Mouse (Mus musculus) inflammation-experienced regulatory T-cells, adult 6 months (primary cell): ENCODE results near the gene Gm20547. TPM values are rescaled to one million over a fixed set of nuclear protein-coding genes. Genes with fewer than 3 reads are reported as not detected.
A peak's percentile ranks its signal among the peaks of the same experiment; 100 is the strongest.
"Not testable (repeated sequence)": the region's sequence is repeated elsewhere in the genome, so short reads cannot be mapped to it uniquely, and the experiment has no call there.

Experiments
- ATAC-seq: one replicate; pipeline ENCODE4 v1.8.0; 2017
- polyA plus RNA-seq, 3 experiments: library from polyadenylated mRNA; unstranded; fragments of 100-300 nt; shearing (Covaris generic); gene quantifications; one replicate each; pipeline ENCODE4 v1.2.1; 2017

Gene Gm20547
- under 1 TPM in 1 of 3 experiments, not detected in 2; 0.26 TPM for polyA plus RNA-seq

DNA sequence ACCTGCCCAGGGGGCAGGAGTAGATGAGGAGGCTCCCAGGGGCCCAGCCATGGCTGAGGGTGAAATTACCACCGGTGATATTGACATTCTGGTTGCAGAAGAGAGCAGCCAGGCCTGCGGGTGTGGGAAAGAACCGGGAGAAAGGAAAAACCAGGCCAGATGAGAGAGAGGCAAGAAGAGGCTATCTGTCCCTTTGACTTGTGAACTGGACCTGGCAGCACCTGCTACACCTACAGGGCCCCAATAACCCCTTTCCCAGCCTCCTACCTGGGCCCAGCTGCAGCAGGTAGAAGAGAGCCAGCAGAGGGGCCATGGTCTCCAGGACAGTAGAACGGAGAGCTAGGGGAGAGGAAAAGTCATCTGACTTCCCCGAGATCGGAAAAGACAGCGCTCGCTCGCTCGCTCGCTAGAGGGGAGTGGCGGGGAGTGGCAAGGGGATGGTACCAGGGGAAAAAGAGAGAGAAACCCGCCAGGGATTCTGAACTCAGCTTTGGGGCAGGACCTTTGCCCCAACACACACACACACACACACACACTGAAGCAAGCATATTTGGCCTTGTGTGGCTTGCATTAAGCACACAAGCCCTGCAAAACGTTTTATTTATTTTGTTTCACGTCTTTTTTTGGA, at the start of gene Gm20547:
Gene Gm20547 (minus strand): TSS at position 360 of the 628 bp plus-strand sequence.
- no peak for ATAC-seq

DNA sequence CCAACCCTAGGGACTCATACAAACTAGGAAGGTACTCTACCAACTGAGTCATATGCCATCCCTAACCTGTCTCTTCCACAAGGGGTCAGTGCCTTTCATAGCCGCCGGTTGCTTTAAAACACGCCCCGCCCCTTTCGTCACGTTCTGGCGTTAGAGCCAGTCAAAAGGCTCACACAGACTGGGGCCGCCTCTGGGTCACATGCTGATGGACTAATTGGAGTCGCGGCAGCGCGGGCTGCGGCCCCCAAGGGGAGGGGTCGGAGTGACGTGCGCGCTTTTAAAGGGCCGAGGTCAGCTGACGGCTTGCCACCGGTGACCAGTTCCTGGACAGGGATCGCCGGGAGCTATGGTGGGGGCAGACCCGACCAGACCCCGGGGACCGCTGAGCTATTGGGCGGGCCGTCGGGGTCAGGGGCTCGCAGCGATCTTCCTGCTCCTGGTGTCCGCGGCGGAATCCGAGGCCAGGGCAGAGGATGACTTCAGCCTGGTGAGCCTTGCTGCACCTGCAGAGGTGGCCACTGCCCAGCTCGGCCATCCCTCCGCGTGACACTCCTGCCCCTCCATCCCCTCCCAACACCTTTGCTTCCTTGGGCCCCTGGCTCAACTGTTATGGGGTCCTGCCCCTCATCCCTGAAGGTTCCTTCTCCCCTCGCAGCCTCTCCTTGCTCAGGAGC, 49.4 kb upstream of the Gm20547 start, which contains the start of gene Neu1:
Gene Neu1 (plus strand): TSS at position 193 of the 674 bp plus-strand sequence.
- peak; percentile 99 for ATAC-seq

DNA sequence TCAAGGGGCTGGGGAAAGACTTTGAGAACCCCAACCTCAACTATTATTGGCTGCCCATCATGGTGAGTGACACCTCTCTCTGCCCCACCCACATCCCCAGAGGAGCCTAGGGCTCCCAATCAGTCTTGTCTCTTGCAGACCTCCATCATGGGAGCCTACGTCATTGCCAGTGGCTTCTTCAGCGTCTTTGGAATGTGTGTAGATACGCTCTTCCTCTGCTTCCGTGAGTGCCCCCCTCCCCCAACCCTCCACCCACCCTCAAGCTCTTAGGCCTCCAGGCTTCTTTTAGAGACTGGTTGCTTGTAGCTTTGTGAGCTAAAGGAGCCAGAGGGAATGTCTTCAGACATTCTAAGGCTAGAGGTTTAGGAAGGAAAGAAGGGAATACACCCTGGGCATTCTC, 47.0 kb upstream of the Gm20547 start:
- ATAC-seq: no peak

DNA sequence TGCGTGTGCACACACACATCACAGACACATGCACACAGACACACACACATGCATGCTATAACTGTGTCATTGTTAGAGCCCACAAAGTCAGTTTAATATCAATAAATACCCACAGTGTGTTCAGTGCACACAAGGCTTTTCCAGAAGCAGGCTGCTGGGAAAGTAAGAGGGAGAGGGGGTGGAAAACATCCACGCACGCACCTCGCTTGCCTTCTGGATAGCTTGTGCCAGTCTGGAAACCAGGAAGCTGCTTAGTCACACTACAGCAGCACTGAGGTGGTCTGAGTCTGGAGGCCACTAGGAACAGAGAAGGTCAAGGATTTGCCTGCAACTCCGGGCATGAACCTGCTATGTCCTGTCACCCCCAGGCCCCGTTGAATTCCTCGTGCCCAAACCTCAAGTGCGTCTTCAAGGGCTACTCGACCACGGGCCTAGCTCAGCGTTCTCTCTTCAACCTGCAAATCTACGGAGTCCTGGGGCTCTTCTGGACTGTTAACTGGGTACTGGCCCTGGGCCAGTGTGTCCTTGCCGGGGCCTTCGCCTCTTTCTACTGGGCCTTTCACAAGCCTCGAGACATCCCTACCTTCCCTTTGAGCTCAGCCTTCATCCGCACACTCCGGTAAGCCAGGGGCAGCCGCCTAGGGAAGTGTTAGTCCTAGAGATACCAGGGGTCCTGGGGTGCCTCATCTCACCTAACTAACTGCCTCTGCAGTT, 45.6 kb upstream of the Gm20547 start:
- no peak for ATAC-seq

DNA sequence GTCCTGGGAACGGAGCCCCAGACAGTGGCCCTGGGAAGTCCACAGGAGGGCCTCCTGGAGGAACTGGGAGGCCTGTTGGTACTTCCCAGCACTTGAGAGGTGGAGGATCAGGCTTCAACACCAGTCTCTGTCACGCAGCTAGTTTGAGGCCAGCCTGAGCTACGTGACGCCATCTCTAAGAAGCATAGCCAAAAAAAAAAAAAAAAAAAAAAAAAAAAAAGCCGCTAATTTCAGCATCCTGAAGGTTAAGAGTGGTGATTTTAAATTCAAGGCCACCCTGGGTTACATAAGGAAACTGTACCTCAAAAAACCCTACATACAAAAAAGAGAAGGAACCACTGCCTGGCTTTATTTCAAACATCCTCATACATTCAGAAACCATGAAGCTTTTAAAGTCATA, 42.4 kb upstream of the Gm20547 start:
- ATAC-seq: no peak

DNA sequence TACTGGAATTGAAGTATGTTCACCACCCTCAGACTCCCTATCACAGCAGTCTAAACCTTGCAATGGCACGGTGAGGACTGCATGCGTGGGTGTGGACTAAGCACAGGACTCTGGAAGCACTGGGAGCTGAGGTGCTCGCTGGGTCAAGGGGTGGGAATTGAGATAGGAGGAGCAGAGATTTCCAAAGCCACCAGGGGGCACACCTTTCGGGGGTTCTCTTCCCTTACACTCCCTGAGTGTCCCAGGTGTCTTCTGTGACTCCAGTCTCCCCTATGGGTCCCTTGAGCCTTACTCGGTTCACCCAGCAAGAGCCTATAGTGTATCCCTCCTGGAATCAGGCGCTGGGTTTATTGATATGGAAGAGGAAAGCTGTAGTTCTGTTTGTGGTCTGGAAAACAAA, 41.1 kb upstream of the Gm20547 start:
- no peak for ATAC-seq

DNA sequence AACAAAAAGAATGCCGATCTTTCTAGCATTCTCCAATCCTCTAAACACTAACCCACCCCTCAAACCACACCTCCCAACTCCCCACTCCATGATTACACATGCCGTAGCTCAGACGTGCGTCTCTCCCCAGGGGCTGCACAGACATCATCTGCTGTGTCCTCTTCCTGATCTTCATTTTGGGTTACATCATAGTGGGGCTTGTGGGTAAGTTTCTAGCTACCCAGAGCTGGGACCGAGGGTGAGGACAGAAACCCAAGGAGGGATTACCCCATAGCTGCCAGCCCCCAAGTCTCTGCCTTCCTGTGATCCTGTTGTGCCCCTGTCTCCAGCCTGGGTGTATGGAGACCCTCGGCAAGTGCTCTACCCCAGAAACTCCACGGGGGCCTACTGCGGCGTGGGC, 35.3 kb upstream of the Gm20547 start:
- no peak for ATAC-seq

DNA sequence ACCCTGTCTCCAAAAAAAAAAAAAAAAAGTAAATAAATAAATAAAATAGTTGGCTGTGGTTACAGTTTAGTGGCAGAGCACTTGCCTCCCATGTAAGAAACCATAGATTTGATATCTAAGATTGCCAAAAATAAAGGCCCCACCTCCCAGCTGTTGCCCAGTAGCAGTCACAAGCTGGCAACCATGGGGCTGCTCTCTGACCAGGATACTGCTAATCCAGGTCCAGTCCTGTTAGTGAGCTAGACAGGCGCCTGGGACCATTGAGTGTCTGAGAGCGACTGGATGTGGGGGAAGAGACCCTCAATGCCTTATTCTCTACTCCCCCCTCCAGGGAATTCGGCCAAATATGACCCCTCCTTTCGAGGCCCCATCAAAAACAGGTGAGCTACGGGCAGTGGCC, 34.5 kb upstream of the Gm20547 start:
- ATAC-seq: no peak

DNA sequence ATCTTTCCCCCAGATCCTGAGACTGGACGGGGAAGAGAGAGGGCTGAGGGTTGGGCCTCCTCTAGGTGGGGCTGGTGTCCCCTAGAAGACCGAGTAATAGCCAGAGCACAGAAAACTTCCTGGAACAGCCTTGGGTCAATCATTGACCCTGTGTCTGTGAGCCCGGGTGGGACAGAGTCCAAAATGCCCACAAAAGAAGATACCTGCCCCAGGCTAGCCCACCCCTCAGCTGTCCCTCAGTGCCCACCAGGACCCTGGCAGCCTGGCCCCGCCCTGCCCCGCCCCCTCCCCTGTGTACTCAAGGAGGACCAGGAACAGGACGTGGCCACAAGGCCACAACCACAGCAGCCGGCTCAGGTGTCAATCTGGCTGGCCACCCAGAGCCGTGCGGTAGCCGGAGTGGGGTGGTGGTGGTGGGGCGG, 33.6 kb upstream of the Gm20547 start:
- ATAC-seq: no peak

DNA sequence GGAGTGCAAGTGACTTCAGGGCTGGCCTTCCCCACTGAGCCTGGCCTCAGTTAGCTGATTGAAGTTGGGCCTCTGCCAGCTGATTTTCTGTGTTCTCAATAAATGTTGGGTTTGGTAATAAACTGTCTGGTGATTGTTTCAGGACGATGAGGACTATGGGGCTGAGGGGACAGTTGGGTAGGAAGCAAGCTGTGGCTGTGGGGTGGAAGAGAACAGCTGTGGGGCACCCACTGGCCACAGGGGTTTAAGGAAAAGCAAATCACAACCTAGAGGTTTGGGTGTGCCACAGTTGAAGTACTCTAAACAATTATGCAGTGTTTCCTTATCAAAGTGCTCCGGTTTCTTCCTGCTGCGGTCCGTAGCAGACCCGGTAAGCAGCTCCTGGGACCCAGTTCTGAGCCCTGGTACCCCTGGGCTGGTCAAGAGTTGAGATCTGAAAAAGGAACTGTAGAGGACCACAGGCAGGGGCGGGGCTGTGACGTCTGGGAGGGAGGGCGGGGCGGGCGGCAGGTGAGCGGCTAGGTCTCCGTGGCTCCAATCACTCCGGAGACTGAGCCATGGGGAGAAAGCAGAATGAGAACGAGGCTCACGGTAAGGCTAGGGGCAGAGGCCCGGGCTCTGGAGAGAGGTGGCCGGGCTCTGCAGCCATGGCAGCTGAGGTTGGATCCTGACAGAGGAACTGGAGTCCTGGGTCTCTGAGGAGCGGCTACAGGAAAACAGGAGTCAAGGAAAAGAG, 32.3 kb upstream of the Gm20547 start, which contains the start of gene Slc44a4:
Gene Slc44a4 (plus strand): TSS at position 537 of the 736 bp plus-strand sequence.
- no peak for ATAC-seq

DNA sequence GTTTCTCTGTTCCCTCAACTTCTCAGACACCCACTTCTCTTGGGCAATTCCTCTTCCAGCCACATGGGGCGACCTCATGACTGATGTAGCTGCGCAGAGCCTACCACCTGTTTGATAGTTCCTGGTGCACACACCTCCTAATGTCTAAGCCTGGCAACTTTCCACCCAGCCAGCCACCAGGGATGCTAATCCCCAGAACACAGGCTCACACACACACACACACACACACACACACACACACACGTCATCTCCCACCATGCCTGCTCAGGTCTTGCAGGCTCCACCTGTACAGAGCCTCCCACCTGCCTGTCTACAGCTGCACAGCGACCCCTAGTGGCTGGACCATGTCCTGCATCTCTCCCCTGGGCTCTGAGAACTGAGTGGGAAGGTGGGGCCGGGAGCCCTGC, 30.1 kb upstream of the Gm20547 start:
- ATAC-seq: peak; percentile 93

DNA sequence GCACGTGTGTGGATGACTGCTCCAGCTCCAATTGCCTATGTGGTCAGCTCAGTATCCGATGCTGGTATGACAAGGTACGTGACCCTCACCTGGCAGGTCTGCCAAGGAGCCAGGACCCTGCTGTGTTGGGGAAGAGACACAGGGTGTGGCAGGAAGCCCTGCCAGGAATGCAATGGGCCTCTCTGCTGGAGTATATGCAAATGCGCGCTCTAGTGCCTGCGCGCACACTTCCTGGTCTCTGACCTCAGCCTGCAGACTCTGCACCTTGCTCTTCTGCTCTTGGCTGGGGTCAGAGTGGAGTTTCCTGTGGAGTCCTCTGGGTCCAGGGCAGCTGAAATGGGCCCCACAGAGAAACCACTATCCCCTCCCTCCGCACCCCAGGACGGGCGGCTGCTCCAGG, 29.1 kb upstream of the Gm20547 start:
- no peak for ATAC-seq

DNA sequence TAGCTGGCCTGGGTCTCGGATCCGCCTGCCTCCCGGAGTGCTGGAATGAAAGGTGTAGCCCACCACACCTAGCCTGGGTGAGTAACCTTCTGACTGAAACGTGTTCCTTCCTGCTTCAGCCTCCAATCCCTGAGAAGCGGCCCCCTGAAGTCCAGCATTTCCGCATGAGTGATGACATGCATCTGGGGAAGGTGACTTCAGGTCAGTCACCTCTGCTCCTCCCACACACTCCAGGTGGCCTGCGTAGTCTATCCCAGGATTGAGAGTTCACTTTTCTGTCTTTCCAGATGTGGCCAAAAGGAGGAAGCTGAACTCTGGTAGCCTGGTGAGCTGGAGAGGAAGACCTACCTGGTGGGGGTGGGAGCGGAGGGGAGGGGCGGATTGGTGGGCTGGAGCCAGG, 21.1 kb upstream of the Gm20547 start:
- ATAC-seq: no peak

DNA sequence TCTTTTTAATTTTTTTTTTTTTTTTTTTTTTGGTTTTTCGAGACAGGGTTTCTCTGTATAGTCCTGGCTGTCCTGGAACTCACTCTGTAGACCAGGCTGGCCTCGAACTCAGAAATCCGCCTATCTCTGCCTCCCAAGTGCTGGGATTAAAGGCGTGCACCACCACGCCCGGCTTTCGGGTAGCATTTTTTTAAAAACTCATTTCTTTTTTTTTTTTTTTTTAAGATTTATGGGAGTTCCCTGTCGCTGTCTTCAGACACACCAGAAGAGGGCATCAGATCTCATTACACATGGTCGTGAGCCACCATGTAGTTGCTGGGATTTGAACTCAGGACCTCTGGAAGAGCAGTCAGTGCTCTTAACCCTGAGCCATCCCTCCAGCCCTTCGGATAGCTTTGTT, 20.1 kb upstream of the Gm20547 start:
- ATAC-seq: not testable (repeated sequence)

DNA sequence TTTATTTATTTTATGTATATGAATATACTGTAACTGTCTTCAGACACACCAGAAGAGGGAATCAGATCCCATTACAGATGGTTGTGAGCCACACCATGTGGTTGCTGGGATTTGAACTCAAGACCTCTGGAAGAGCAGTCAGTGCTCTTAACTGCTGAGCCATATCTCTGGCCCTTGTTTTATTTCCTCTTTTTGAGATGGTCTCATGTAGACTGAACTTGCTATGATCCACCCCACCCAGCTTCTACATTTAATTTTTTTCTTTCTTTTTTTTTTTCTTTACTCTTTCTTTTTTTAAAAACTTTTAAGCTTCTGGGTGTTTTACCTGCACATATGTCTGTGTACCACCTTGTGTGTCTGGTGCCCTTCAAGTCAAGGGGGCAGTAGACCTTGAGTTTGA, 19.0 kb upstream of the Gm20547 start:
- not testable (repeated sequence) for ATAC-seq

DNA sequence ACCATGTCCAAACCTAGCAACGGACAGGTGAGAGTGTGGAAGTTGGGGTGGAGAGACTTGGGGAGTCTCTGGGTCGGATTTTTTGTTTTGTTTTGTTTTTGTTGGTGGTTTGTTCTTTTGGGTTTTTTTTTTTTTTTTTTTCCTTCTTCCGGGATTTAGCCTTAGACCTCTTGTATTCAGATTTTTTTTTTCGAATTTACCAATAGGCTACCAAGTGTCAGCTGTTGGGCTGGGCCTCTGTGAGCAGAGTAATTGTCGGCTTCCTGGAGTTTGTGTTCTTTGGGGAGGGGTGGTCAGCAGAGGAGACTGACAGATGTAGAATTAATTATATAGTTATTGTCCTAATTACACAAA, 18.0 kb upstream of the Gm20547 start:
- ATAC-seq: peak; percentile 35

DNA sequence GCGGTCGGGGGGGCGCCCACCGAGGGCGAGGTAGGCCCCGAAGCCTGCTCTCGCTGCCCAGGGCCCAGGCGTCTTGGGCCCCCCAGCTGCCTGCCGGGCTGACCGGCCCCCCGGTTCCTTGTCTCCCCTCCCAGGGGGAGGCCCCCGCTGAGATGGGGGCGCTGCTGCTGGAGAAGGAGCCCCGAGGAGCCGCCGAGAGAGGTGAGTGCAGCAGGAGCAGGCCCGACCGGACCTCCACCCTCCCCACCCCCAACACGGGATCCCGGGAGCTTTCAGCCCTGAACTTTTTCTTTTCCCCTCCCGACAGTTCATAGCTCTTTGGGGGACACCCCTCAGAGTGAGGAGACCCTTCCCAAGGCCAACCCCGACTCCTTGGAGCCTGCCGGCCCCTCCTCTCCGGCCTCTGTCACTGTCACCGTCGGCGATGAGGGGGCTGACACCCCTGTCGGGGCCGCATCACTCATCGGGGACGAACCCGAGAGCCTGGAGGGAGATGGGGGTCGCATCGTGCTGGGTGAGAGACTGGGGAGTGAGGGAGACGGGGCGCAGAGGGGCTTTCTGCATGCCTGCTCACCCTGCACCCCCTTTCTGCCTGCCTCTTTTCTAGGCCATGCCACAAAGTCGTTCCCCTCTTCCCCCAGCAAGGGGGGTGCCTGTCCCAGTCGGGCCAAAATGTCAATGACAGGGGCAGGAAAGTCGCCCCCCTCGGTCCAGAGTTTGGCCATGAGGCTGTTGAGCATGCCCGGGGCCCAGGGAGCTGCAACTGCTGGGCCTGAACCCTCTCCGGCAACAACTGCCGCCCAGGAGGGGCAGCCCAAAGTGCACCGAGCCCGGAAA, 17.4 kb upstream of the Gm20547 start:
- ATAC-seq: no peak

DNA sequence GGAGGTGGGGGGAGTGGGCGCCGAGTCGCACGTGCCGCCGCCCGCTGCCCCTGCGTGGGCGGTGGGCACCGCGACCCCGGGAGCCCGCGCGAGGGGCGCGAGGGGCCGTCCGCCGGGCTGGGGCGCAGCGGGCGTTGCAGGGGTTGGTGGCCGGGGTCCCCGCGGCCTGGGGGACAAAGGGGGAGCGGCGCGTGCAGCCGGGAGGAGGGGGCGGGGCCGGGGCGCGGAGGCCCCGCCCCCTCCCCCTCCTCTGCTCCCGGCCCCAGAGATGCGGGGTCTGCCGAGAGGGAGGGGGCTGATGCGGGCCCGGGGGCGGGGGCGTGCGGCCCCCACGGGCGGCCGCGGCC, 16.8 kb upstream of the Gm20547 start:
- ATAC-seq: no peak

DNA sequence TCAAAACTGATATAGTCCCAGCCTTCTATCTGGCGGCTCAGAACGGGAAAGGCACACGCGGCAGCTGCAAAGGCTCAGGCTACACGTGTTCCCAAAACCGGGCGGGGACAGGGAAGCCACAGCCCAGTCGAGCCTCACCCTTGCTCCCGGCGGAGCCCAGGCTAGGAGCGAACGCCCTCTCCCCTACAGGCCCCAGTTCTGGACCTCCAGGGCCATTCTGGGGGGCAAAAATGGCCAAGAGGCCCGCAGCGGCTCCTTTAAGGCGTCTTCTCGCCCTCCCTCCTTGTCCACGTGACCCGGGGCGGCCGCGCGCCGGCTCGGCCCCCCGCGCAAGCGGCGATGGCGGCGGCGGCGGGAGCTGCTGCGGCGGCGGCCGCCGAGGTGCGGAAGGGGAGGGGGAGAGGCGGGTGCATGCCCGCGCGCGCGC, 16.3 kb upstream of the Gm20547 start, which contains the start of the genes C2 and Ehmt2:
Gene C2 (minus strand): TSS at position 106 of the 427 bp plus-strand sequence.
Gene Ehmt2 (plus strand): TSS at position 310 of the 427 bp plus-strand sequence.
- ATAC-seq: peak; percentile 44

DNA sequence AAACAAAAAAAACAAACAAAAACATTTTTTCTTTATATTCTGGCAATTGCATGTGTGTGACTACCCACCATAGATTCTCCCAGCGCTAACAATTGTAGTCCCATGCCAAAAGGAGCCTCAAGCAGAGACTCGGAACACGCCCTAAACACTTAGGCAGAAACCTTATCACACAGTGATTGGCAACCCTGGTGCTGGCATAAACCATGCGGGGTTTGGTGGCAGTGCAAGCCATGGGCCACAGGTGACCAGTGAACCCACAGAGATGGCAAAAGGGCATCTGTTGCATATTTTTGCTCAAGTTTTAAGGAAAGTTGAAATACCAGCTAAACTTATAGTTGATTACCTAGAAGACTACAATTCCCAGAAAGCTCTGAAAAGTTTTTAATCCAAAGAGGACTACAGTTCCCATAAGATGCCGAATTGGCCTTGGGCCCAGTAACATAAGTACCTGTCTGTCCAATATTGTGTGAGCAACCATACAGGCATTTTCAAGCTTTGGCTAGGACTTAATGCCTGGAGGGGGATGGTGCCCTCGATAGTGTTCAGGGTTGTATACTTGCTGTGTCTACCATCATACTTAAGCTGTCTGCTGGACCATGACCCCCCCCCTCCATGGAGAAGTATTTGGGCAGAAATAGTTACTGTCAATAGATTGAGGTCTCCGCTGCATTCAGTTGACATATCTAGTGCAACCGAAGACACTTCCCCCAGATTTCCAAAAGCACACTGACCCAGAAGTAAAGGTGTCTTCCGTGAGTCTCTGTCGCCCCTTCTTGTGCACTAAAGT, 15.7 kb upstream of the Gm20547 start:
- ATAC-seq: no peak

DNA sequence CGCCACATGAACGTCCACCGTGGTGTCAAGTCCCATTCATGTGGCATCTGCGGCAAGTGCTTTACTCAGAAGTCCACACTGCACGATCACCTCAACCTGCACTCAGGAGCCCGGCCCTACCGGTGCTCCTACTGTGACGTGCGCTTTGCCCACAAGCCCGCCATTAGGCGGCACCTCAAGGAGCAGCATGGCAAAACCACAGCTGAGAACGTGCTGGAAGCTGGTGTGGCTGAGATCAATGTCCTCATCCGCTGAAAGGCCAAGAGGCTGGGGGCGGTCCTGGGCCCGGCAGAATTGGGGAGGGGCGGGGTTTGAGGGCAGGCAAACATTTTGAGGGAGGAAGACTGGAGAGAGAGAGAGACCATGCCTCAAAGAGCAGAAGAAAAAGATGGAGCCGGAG, 14.5 kb upstream of the Gm20547 start:
- peak; percentile 24 for ATAC-seq
